In genomic region chr16:94362174-94362873, GRCm38 (mm10) we compare ENCODE assay signal across 9 mouse cellular contexts. TPM values are rescaled to one million over a fixed set of nuclear protein-coding genes. Genes with fewer than 3 reads are reported as not detected.
DNase-seq lines count a peak whose midpoint lies in the region; ATAC-seq and TF ChIP-seq lines count a peak whose summit lies in the region.
"Had no signal": no experiment of that assay in that cellular context is flagged by ENCODE, and none has a peak within 500 bp of the region (broad histone marks: within the 10 kb centered on the region; RNA-seq: fewer than 3 reads in every experiment).

No protein-coding gene starts in this region.

- TF ChIP-seq EP300 in lung, postnatal 0 days (IDR thresholded peaks at IDR 0.05), result no peak

- H3K36me3 ChIP-seq in neural tube, embryonic 11.5 days (ENCODE audit: control insufficient read depth, insufficient read depth, low read length), result no peaks in the 10 kb centered on the region
- no peaks in the 10 kb centered on the region; the same call in 1 of the 2 replicates for H3K36me3 ChIP-seq in hindbrain, embryonic 16.5 days (ENCODE audit: control insufficient read depth, insufficient read depth, low read length)
- no peaks in the 10 kb centered on the region for H3K36me3 ChIP-seq in lung, postnatal 0 days (ENCODE audit: insufficient read depth, low read length)

- ATAC-seq in neural tube, embryonic 11.5 days (ENCODE audit: insufficient read depth, low FRiP score, low TSS enrichment), result no peak
- ATAC-seq in hindbrain, embryonic 16.5 days, result peak; percentile 86
- peak; percentile 76 for ATAC-seq in lung, postnatal 0 days

- WGBS in neural tube, embryonic 11.5 days, result 49% methylated on average over 10 of the region's 10 CpGs
- WGBS in hindbrain, embryonic 16.5 days, result 38% methylated on average over 10 of the region's 10 CpGs
- 41% methylated on average over 10 of the region's 10 CpGs for WGBS in lung, postnatal 0 days

- H3K27me3 ChIP-seq in neural tube, embryonic 11.5 days (ENCODE audit: control insufficient read depth, insufficient read depth, low read length), result no peaks in the 10 kb centered on the region
- H3K27me3 ChIP-seq in hindbrain, embryonic 16.5 days (replicated peaks; ENCODE audit: control insufficient read depth, insufficient read depth, low read length), result no peaks in the 10 kb centered on the region
- no peaks in the 10 kb centered on the region for H3K27me3 ChIP-seq in lung, postnatal 0 days (replicated peaks; ENCODE audit: insufficient read depth, low read length)

- H3K4me1 ChIP-seq in neural tube, embryonic 11.5 days (ENCODE audit: control insufficient read depth, insufficient read depth, low read length), result no peaks in the 10 kb centered on the region
- peaks cover 6% of the 10 kb centered on the region for H3K4me1 ChIP-seq in hindbrain, embryonic 16.5 days (ENCODE audit: control insufficient read depth, insufficient read depth, low read depth, low read length)
- no peaks in the 10 kb centered on the region for H3K4me1 ChIP-seq in lung, postnatal 0 days (ENCODE audit: insufficient read depth, low read depth, low read length)

- no peak overlapping the region for H3K27ac ChIP-seq in neural tube, embryonic 11.5 days (ENCODE audit: low read depth, low read length)
- H3K27ac ChIP-seq in hindbrain, embryonic 16.5 days (ENCODE audit: low read depth, low read length), result no peak overlapping the region
- no peak overlapping the region for H3K27ac ChIP-seq in lung, postnatal 0 days (ENCODE audit: low read length)
- H3K27ac ChIP-seq: macrophage had no signal

- DNase-seq in neural tube, embryonic 11.5 days (ENCODE audit: low spot score), result peak; percentile 15
- DNase-seq in neural tube, embryonic 10.5 days (ENCODE audit: extremely low spot score, low spot score), result no peak
- DNase-seq in cerebellum, adult 18-20 months, result peak; percentile 47 to 64
- DNase-seq in frontal cortex, postnatal 14 days (ENCODE audit: low spot score in 2 of 2), result peak; percentile 69 to 78
- peak; percentile 36 for DNase-seq in lung, postnatal 0 days (ENCODE audit: low spot score)
- DNase-seq in right cerebral cortex, postnatal 4 days, result peak; percentile 32
- no peak for DNase-seq in thymus, postnatal 14 days

- no peak overlapping the region for H3K9ac ChIP-seq in neural tube, embryonic 11.5 days (ENCODE audit: low read length)
- peak overlapping the region; percentile 33; the same call in 1 of the 2 replicates for H3K9ac ChIP-seq in hindbrain, embryonic 16.5 days (ENCODE audit: low read depth, low read length)
- H3K9ac ChIP-seq in lung, postnatal 0 days (replicated peaks; ENCODE audit: low read depth), result no peak overlapping the region

- H3K4me3 ChIP-seq in neural tube, embryonic 11.5 days (ENCODE audit: low read depth, low read length), result no peak overlapping the region
- H3K4me3 ChIP-seq in hindbrain, embryonic 16.5 days (ENCODE audit: low read length), result no peak overlapping the region
- no peak overlapping the region for H3K4me3 ChIP-seq in lung, postnatal 0 days (ENCODE audit: low read depth, low read length)

- no peak overlapping the region for H3K4me2 ChIP-seq in neural tube, embryonic 11.5 days (ENCODE audit: low read depth)
- H3K4me2 ChIP-seq in hindbrain, embryonic 16.5 days (ENCODE audit: low read length), result no peak overlapping the region
- no peak overlapping the region for H3K4me2 ChIP-seq in lung, postnatal 0 days (replicated peaks; ENCODE audit: low read depth, low read length)

- TF ChIP-seq CTCF in lung, postnatal 0 days (IDR thresholded peaks at IDR 0.05), result no peak

- H3K9me3 ChIP-seq in neural tube, embryonic 11.5 days (ENCODE audit: control insufficient read depth, low read length), result no peaks in the 10 kb centered on the region
- H3K9me3 ChIP-seq in hindbrain, embryonic 16.5 days (ENCODE audit: control insufficient read depth, low read length), result no peaks in the 10 kb centered on the region
- no peaks in the 10 kb centered on the region for H3K9me3 ChIP-seq in lung, postnatal 0 days (ENCODE audit: low read length)

RNA-seq across cellular contexts. Expression of gene Ttc3, which starts 8.1 kb away (rescaled TPM):
- 454 and 471 TPM in 2 replicates for polyA plus RNA-seq in neural tube, embryonic 11.5 days (2014; fragmentation: Nextera tagmentation; extraction: Ambion mirVana)
- 889 and 920 TPM in 2 replicates for polyA plus RNA-seq in hindbrain, embryonic 16.5 days (2015; fragmentation: Nextera tagmentation; extraction: Ambion mirVana)
- 68.9 and 78.9 TPM in 2 replicates for polyA plus RNA-seq in lung, postnatal 0 days (2015; fragmentation: Nextera tagmentation; extraction: Ambion mirVana)

RNA-seq across cellular contexts. Expression of gene Pigp, which starts 9.3 kb away (rescaled TPM):
- 73.6 and 74.6 TPM in 2 replicates for polyA plus RNA-seq in neural tube, embryonic 11.5 days (2014; fragmentation: Nextera tagmentation; extraction: Ambion mirVana)
- polyA plus RNA-seq in hindbrain, embryonic 16.5 days (2015; fragmentation: Nextera tagmentation; extraction: Ambion mirVana), result 108 and 122 TPM in 2 replicates
- 134 and 149 TPM in 2 replicates for polyA plus RNA-seq in lung, postnatal 0 days (2015; fragmentation: Nextera tagmentation; extraction: Ambion mirVana)

RNA-seq across cellular contexts. Expression of gene Ripply3, which starts 34.1 kb away (rescaled TPM):
- polyA plus RNA-seq in neural tube, embryonic 11.5 days (2014; fragmentation: Nextera tagmentation; extraction: Ambion mirVana), result 5.2 and 5.9 TPM in 2 replicates
- polyA plus RNA-seq in hindbrain, embryonic 16.5 days (2015; fragmentation: Nextera tagmentation; extraction: Ambion mirVana), result 0.84 and 1.3 TPM in 2 replicates
- polyA plus RNA-seq in lung, postnatal 0 days (2015; fragmentation: Nextera tagmentation; extraction: Ambion mirVana), result 73.9 and 89.3 TPM in 2 replicates
- polyA plus RNA-seq: macrophage had no signal

RNA-seq across cellular contexts. Expression of gene Hlcs, which starts 49.0 kb away (rescaled TPM):
- 9.4 and 9.8 TPM in 2 replicates for polyA plus RNA-seq in neural tube, embryonic 11.5 days (2014; fragmentation: Nextera tagmentation; extraction: Ambion mirVana)
- 7.9 and 8.3 TPM in 2 replicates for polyA plus RNA-seq in hindbrain, embryonic 16.5 days (2015; fragmentation: Nextera tagmentation; extraction: Ambion mirVana)
- polyA plus RNA-seq in lung, postnatal 0 days (2015; fragmentation: Nextera tagmentation; extraction: Ambion mirVana), result 4.6 and 5.0 TPM in 2 replicates

Comparison
In these comparisons a context has a peak if more than half of its experiments do, and no peak if none do; other contexts are left out.
1. DNase-seq: peak in neural tube, embryonic 11.5 days (single experiment), cerebellum, adult 18-20 months (2 of 2), frontal cortex, postnatal 14 days (2 of 2), lung, postnatal 0 days (single experiment) and right cerebral cortex, postnatal 4 days (single experiment); none in neural tube, embryonic 10.5 days (single experiment) and thymus, postnatal 14 days (single experiment).
2. RNA of gene Ripply3, which starts 34.1 kb away (polyA plus RNA-seq): 73.9 to 89.3 TPM in lung, postnatal 0 days; 5.2 to 5.9 TPM in neural tube, embryonic 11.5 days and 0.84 to 1.3 TPM in hindbrain, embryonic 16.5 days; every median in the first group is over 10 times any median in the second.